Mouse (Mus musculus) embryonic facial prominence, embryonic 15.5 days (tissue): Measurements from ENCODE around the gene Muc5ac. TPM values are rescaled to one million over a fixed set of nuclear protein-coding genes. Genes with fewer than 3 reads are reported as not detected.
A peak's percentile ranks its signal among the peaks of the same experiment; 100 is the strongest.

Source experiments
- ATAC-seq: fragments of 200-750 bp; cut with Nextera tagmentation; 2 replicates; pipeline ENCODE4 v1.8.0; 2017; ENCODE audit warnings: low read depth, moderate TSS enrichment; ENCODE audit not compliant: insufficient number of reproducible peaks, low FRiP score, low TSS enrichment
- H3K27ac ChIP-seq: fragments of 300-500 bp; sonication (generic); replicated peaks from 2 replicates; pipeline ENCODE4 v1.5.1; 2015; ENCODE audit warnings: mild to moderate bottlenecking, inconsistent platforms
- H3K27me3 ChIP-seq: fragments of 300-500 bp; sonication (generic); 2 replicates; pipeline ENCODE4 v1.6.1; 2015; ENCODE audit warnings: inconsistent platforms
- H3K36me3 ChIP-seq: fragments of 300-500 bp; sonication (generic); 2 replicates; pipeline ENCODE4 v1.6.1; 2015; ENCODE audit warnings: mild to moderate bottlenecking, inconsistent platforms
- H3K4me1 ChIP-seq: fragments of 300-500 bp; sonication (generic); 2 replicates; pipeline ENCODE4 v1.6.1; 2015; ENCODE audit warnings: inconsistent platforms
- H3K4me2 ChIP-seq: fragments of 300-500 bp; sonication (generic); replicated peaks from 2 replicates; pipeline ENCODE4 v1.6.1; 2015; ENCODE audit warnings: mild to moderate bottlenecking, inconsistent platforms
- H3K4me3 ChIP-seq: fragments of 300-500 bp; sonication (generic); replicated peaks from 2 replicates; pipeline ENCODE4 v1.5.1; 2015; ENCODE audit warnings: mild to moderate bottlenecking, inconsistent platforms
- H3K9ac ChIP-seq: fragments of 300-500 bp; sonication (generic); 2 replicates; pipeline ENCODE4 v1.6.1; 2015; ENCODE audit warnings: inconsistent platforms
- H3K9me3 ChIP-seq: fragments of 300-500 bp; sonication (generic); replicated peaks from 2 replicates; pipeline ENCODE4 v1.6.1; 2016; ENCODE audit warnings: inconsistent platforms
- WGBS: fragments of 180-500 bp; shearing (Covaris S2); methylation state at CpG from one replicate; pipeline ENCODE4 v1.1.7; 2015; 5-methylcytosine and 5-hydroxymethylcytosine counted together
- polyA plus RNA-seq: library from polyadenylated mRNA; unstranded; fragments of >200 nt; fragmentation: Nextera tagmentation; extraction: Ambion mirVana; gene quantifications from 2 replicates; pipeline ENCODE4 v1.2.1, GENCODE M21; 2015

Gene Muc5ac
- polyA plus RNA-seq, 1 experiment from 2014 or later, result 0.03 TPM

DNA sequence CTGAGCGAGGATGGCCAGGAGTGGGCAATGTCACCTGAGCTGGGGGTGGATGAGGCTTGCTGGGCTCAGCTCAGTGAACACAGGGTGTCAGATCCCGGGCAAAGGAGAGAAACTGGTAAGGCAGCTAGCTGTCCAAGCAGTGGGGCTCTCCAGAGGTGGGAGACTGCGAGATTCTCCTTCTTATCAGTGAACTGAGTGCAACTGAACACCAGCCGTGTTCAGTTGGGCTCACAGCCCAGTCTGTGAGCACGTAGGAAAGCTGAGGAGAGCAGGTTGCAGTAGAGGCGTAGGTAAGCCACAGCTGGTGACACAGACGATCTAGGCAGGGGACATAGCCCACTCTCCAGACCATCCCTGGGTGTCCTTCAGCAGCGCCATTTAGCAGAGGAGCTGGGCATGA lies 47.7 kb downstream of the Muc5ac start:
- H3K9ac ChIP-seq, result no peak overlapping the region
- peak; percentile 9; the same call in 1 of the 2 replicates for ATAC-seq
- H3K4me2 ChIP-seq, result no peak overlapping the region
- 69% methylated on average over 8 of the region's 8 CpGs for WGBS
- no peaks in the 10 kb centered on the region for H3K9me3 ChIP-seq
- no peak overlapping the region for H3K4me3 ChIP-seq
- H3K27ac ChIP-seq, result no peak overlapping the region
- H3K36me3 ChIP-seq, result no peaks in the 10 kb centered on the region
- no peaks in the 10 kb centered on the region for H3K4me1 ChIP-seq
- no peaks in the 10 kb centered on the region for H3K27me3 ChIP-seq

GRCm38 (mm10) chr7:141838779-141839178 lies 50.0 kb downstream of the Muc5ac start, which contains the start of gene Muc5b:
Gene Muc5b (plus strand): TSS chr7:141839070.
- Histone ChIP-seq H3K9me3 (no peaks in the 10 kb centered on the region), H3K4me1 (no peaks in the 10 kb centered on the region), H3K4me2 (no peak within 1 kb of the TSS), H3K27ac (no peak within 1 kb of the TSS), H3K4me3 (no peak within 1 kb of the TSS), H3K36me3 (no peaks in the 10 kb centered on the region), H3K27me3 (no peaks in the 10 kb centered on the region), H3K9ac (no peak within 1 kb of the TSS)
- ATAC-seq, result peak; percentile 27; the same call in 1 of the 2 replicates
- 62% methylated on average over 5 of the region's 5 CpGs for WGBS

- ATAC-seq, result no peak
- Histone ChIP-seq H3K4me2 (no peak overlapping the region), H3K4me1 (no peaks in the 10 kb centered on the region), H3K9ac (no peak overlapping the region), H3K9me3 (no peaks in the 10 kb centered on the region), H3K27ac (no peak overlapping the region), H3K36me3 (no peaks in the 10 kb centered on the region), H3K4me3 (no peak overlapping the region), H3K27me3 (no peaks in the 10 kb centered on the region)
- 77% methylated on average over 10 of the region's 10 CpGs for WGBS
Observed at GRCm38 (mm10) chr7:141840354-141840753, 51.6 kb downstream of the Muc5ac start.

GRCm38 (mm10) chr7:141861046-141861445 lies 72.3 kb downstream of the Muc5ac start:
- H3K9ac ChIP-seq, result no peak overlapping the region
- H3K4me3 ChIP-seq, result no peak overlapping the region
- no peaks in the 10 kb centered on the region for H3K9me3 ChIP-seq
- no peak overlapping the region for H3K27ac ChIP-seq
- no peak for ATAC-seq
- 74% methylated on average over 4 of the region's 4 CpGs for WGBS
- no peaks in the 10 kb centered on the region for H3K36me3 ChIP-seq
- no peaks in the 10 kb centered on the region for H3K4me1 ChIP-seq
- no peaks in the 10 kb centered on the region for H3K27me3 ChIP-seq
- H3K4me2 ChIP-seq, result no peak overlapping the region

Other genes with a start within 250 kb of the Muc5ac start
- gene Chid1, start 249.1 kb upstream of the Muc5ac start, polyA plus RNA-seq, result 43.9 and 47.3 TPM in 2 replicates
- 77.0 and 81.9 TPM in 2 replicates for gene Ap2a2, start 226.8 kb upstream of the Muc5ac start, polyA plus RNA-seq
- 0.21 and 0.22 TPM in 2 replicates for gene Muc6, start 133.7 kb upstream of the Muc5ac start, polyA plus RNA-seq
- 1.3 and 2.0 TPM in 2 replicates for gene Muc2, start 98.6 kb upstream of the Muc5ac start, polyA plus RNA-seq
- gene Muc5b, start 50.1 kb downstream of the Muc5ac start, polyA plus RNA-seq, result 0.08 and 0.21 TPM in 2 replicates
- gene Tollip, start 129.5 kb downstream of the Muc5ac start, polyA plus RNA-seq, result 50.4 and 56.0 TPM in 2 replicates
- 1.2 and 1.7 TPM in 2 replicates for gene Brsk2, start 160.8 kb downstream of the Muc5ac start, polyA plus RNA-seq